8 mouse cellular contexts compared by ENCODE assay signal in the genomic region with DNA sequence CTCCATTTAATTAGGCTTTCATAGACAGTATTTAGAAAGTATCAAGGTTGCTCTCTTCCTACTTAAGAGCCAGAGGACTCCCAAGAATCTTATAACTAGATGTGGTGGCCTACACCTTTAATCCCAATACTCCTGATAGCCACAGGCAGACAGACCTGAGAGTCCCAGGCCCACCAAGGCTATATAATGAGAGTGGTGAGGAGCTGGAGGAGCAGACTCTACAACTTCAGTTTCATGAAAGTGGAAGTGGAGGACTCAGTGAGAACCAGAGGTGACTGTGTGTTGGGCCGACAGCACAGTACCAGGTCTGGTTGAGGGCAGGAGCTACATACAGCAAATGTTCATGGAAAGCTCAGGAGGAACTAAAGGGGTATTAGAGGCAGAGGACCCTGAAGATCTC. TPM values are rescaled to one million over a fixed set of nuclear protein-coding genes. Genes with fewer than 3 reads are reported as not detected.
DNase-seq lines count a peak whose midpoint lies in the region; ATAC-seq and TF ChIP-seq lines count a peak whose summit lies in the region.

No protein-coding gene starts in this region.

- H3K27ac ChIP-seq in liver, embryonic 11.5 days (ENCODE audit: low read depth, low read length): no peak overlapping the region
- no peak overlapping the region for H3K27ac ChIP-seq in stomach, postnatal 0 days (replicated peaks)

- no peak for TF ChIP-seq EP300 in stomach, postnatal 0 days (optimal IDR thresholded peaks at IDR 0.05)

- ATAC-seq in liver, embryonic 11.5 days (replicated peaks; ENCODE audit: low FRiP score): no peak
- no peak for ATAC-seq in stomach, postnatal 0 days (ENCODE audit: low FRiP score, low TSS enrichment)

- TF ChIP-seq CTCF in stomach, postnatal 0 days (IDR thresholded peaks at IDR 0.05; ENCODE audit: low read depth): no peak

- peak overlapping the region; percentile 74 for H3K4me2 ChIP-seq in liver, embryonic 11.5 days
- H3K4me2 ChIP-seq in stomach, postnatal 0 days (replicated peaks; ENCODE audit: low read depth): peak overlapping the region; percentile 48

- no peaks in the 10 kb centered on the region; the same call in 1 of the 2 replicates for H3K4me1 ChIP-seq in liver, embryonic 11.5 days (replicated peaks; ENCODE audit: control insufficient read depth, insufficient read depth, low read length)
- no peaks in the 10 kb centered on the region for H3K4me1 ChIP-seq in stomach, postnatal 0 days (replicated peaks; ENCODE audit: control insufficient read depth, insufficient read depth)

- no peak overlapping the region for H3K9ac ChIP-seq in liver, embryonic 11.5 days (ENCODE audit: low read depth, low read length)
- H3K9ac ChIP-seq in stomach, postnatal 0 days (ENCODE audit: low read length): no peak overlapping the region

- H3K27me3 ChIP-seq in liver, embryonic 11.5 days (replicated peaks; ENCODE audit: control insufficient read depth, insufficient read depth, low read length): no peaks in the 10 kb centered on the region
- H3K27me3 ChIP-seq in stomach, postnatal 0 days (ENCODE audit: control insufficient read depth, insufficient read depth, low read length): no peaks in the 10 kb centered on the region

- peak overlapping the region; percentile 84 for H3K4me3 ChIP-seq in liver, embryonic 11.5 days (ENCODE audit: low read depth, low read length)
- peak overlapping the region; percentile 93 for H3K4me3 ChIP-seq in stomach, postnatal 0 days (ENCODE audit: low read depth, low read length)

- DNase-seq in cerebellum, postnatal 25 days: peak; percentile 8 to 9
- no peak for DNase-seq in cerebellum, postnatal 36 days
- peak; percentile 2 for DNase-seq in right cerebral cortex, postnatal 4 days
- no peak for DNase-seq in right cerebral cortex, postnatal 14 days
- DNase-seq in liver, embryonic 11.5 days (ENCODE audit: low spot score): no peak
- DNase-seq in stomach, postnatal 0 days (ENCODE audit: low spot score): no peak
- no peak for DNase-seq in T-cell, adult 2 months (ENCODE audit: low spot score)
- no peak for DNase-seq in right cerebral cortex, postnatal 25 days

- no peaks in the 10 kb centered on the region for H3K9me3 ChIP-seq in liver, embryonic 11.5 days (ENCODE audit: control insufficient read depth, low read length)
- H3K9me3 ChIP-seq in stomach, postnatal 0 days (ENCODE audit: control insufficient read depth, low read length): no peaks in the 10 kb centered on the region

- 0 out of 2 replicates have a peak, but pooled peaks cover 2% of the 10 kb centered on the region for H3K36me3 ChIP-seq in liver, embryonic 11.5 days (ENCODE audit: control insufficient read depth, insufficient read depth, low read length)
- no peaks in the 10 kb centered on the region for H3K36me3 ChIP-seq in stomach, postnatal 0 days (ENCODE audit: control insufficient read depth, insufficient read depth, low read length)

- WGBS in liver, embryonic 11.5 days: 100% methylated on average over 1 of the region's 1 CpGs
- 100% methylated on average over 1 of the region's 1 CpGs for WGBS in stomach, postnatal 0 days

RNA-seq across cellular contexts. Expression of a gene that starts 0.5 kb away (rescaled TPM):
- polyA plus RNA-seq in liver, embryonic 11.5 days (2014; fragmentation: Nextera tagmentation; extraction: Ambion mirVana): 29.9 and 31.6 TPM in 2 replicates
- polyA plus RNA-seq in stomach, postnatal 0 days (2015; fragmentation: Nextera tagmentation; extraction: Ambion mirVana): 32.1 and 33.6 TPM in 2 replicates

Comparison
In these comparisons a context has a peak if more than half of its experiments do, and no peak if none do; other contexts are left out.
1. DNase-seq: peak in cerebellum, postnatal 25 days (2 of 2) and right cerebral cortex, postnatal 4 days (single experiment); none in cerebellum, postnatal 36 days (0 of 2), right cerebral cortex, postnatal 14 days (single experiment), liver, embryonic 11.5 days (single experiment), stomach, postnatal 0 days (single experiment), T-cell, adult 2 months (single experiment) and right cerebral cortex, postnatal 25 days (single experiment).